Mouse (Mus musculus) fat pad, adult 2 months (tissue): ENCODE data around the gene Hmga1b.
A peak's percentile ranks its signal among the peaks of the same experiment; 100 is the strongest.
"Not testable (repeated sequence)": the region's sequence is repeated elsewhere in the genome, so short reads cannot be mapped to it uniquely, and the experiment has no call there.

Experiments used
- DNase-seq: peaks from one replicate; pipeline ENCODE4 v3.0.0-alpha.2; 2011; ENCODE audit warnings: low read depth, low spot score; ENCODE audit errors: extremely low read depth

The Hmga1b gene

GRCm38 (mm10) chr11:120762672-120763041 lies at the start of gene Hmga1b:
Hmga1b (plus strand) TSS chr11:120762794.
- DNase-seq, result not testable (repeated sequence)

- peak; percentile 82 for DNase-seq
Measured at GRCm38 (mm10) chr11:120713580-120714518, 48.7 kb upstream of the Hmga1b start, which contains the start of the genes Cenpx and Lrrc45. Cenpx (minus strand) TSS chr11:120713738. Lrrc45 (plus strand) TSS chr11:120713925.

- DNase-seq, result no peak
Measured at GRCm38 (mm10) chr11:120714546-120714945, 48.0 kb upstream of the Hmga1b start.

GRCm38 (mm10) chr11:120715131-120715530 lies 47.5 kb upstream of the Hmga1b start:
- DNase-seq, result no peak

GRCm38 (mm10) chr11:120719242-120719641 lies 43.4 kb upstream of the Hmga1b start:
- no peak for DNase-seq

- DNase-seq, result no peak
Measured at GRCm38 (mm10) chr11:120719841-120720376, 42.7 kb upstream of the Hmga1b start.

- DNase-seq, result no peak
Measured at GRCm38 (mm10) chr11:120720450-120720849, 42.1 kb upstream of the Hmga1b start.

- no peak for DNase-seq
Measured at GRCm38 (mm10) chr11:120721124-120722066, 41.2 kb upstream of the Hmga1b start, which contains the start of gene Rac3. Rac3 (plus strand) TSS chr11:120721470.

GRCm38 (mm10) chr11:120722067-120722630 lies 40.4 kb upstream of the Hmga1b start:
- no peak for DNase-seq

GRCm38 (mm10) chr11:120722761-120723382 lies 39.7 kb upstream of the Hmga1b start:
- DNase-seq, result no peak

GRCm38 (mm10) chr11:120723509-120723908 lies 39.1 kb upstream of the Hmga1b start:
- DNase-seq, result no peak

- DNase-seq, result no peak
Measured at GRCm38 (mm10) chr11:120726243-120727168, 36.1 kb upstream of the Hmga1b start.

- peak; percentile 76 for DNase-seq
Measured at GRCm38 (mm10) chr11:120727169-120727527, 35.4 kb upstream of the Hmga1b start, which contains the start of gene Dcxr. Dcxr (minus strand) TSS chr11:120727281.

- no peak for DNase-seq
Measured at GRCm38 (mm10) chr11:120727564-120727963, 35.0 kb upstream of the Hmga1b start.

GRCm38 (mm10) chr11:120728530-120729240 lies 33.9 kb upstream of the Hmga1b start:
- DNase-seq, result no peak

- DNase-seq, result not testable (repeated sequence)
Measured at GRCm38 (mm10) chr11:120729432-120730050, 33.1 kb upstream of the Hmga1b start.

GRCm38 (mm10) chr11:120730331-120730870 lies 32.2 kb upstream of the Hmga1b start:
- DNase-seq, result no peak

- DNase-seq, result no peak
Measured at GRCm38 (mm10) chr11:120731395-120731794, 31.2 kb upstream of the Hmga1b start.
